ENCODE assay signal across 9 mouse cellular contexts in the genomic region with DNA sequence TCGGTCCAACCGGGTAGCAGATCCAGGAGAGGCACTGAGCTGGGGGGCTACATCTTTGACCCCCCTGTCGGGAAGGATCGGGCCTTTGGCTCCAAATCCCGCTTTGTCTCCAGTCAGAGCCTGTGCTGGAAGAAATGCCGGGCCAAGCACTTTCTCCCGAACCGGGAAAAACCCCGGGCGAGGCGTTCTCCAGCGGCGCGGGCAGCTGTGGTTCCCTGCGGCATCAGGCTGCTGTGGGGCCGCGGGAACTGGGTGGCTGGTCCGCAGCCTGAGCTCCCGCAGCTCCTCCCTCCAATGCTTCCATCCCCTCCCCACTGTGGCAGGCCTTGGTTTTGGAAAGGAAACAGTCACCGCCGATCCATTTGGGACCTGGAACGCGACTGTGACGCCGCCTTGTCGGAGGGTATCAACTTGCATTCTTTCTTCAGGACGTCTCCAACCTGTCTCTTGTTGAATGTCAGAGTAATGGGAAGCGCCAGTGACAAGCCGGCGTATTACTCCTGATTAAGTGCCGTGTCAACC. TPM values are rescaled to one million over a fixed set of nuclear protein-coding genes. Genes with fewer than 3 reads are reported as not detected.
DNase-seq lines count a peak whose midpoint lies in the region; ATAC-seq and TF ChIP-seq lines count a peak whose summit lies in the region.
"Had no signal": no experiment of that assay in that cellular context is flagged by ENCODE, and none has a peak within 500 bp of the region (broad histone marks: within the 10 kb centered on the region; RNA-seq: fewer than 3 reads in every experiment).

No protein-coding gene starts in this region.

- under 1% methylated on average over 31 of the region's 31 CpGs for WGBS in kidney, postnatal 0 days
- WGBS in embryonic facial prominence, embryonic 11.5 days = under 1% methylated on average over 31 of the region's 31 CpGs
- WGBS in hindbrain, embryonic 16.5 days = under 1% methylated on average over 31 of the region's 31 CpGs
- under 1% methylated on average over 31 of the region's 31 CpGs for WGBS in neural tube, embryonic 13.5 days

- H3K36me3 ChIP-seq in kidney, postnatal 0 days (ENCODE audit: insufficient read depth, low read length) = no peaks in the 10 kb centered on the region
- H3K36me3 ChIP-seq in embryonic facial prominence, embryonic 11.5 days (replicated peaks; ENCODE audit: control insufficient read depth, insufficient read depth, low read depth, low read length) = no peaks in the 10 kb centered on the region
- no peaks in the 10 kb centered on the region for H3K36me3 ChIP-seq in hindbrain, embryonic 16.5 days (ENCODE audit: control insufficient read depth, insufficient read depth, low read length)
- H3K36me3 ChIP-seq in neural tube, embryonic 13.5 days = no peaks in the 10 kb centered on the region

- H3K9me3 ChIP-seq in kidney, postnatal 0 days (replicated peaks; ENCODE audit: low read length) = no peaks in the 10 kb centered on the region; the same call in 1 of the 2 replicates
- H3K9me3 ChIP-seq in embryonic facial prominence, embryonic 11.5 days (replicated peaks; ENCODE audit: control insufficient read depth, low read length) = no peaks in the 10 kb centered on the region
- no peaks in the 10 kb centered on the region for H3K9me3 ChIP-seq in hindbrain, embryonic 16.5 days (ENCODE audit: control insufficient read depth, low read length)
- H3K9me3 ChIP-seq in neural tube, embryonic 13.5 days = no peaks in the 10 kb centered on the region

- peaks cover 93% of the 10 kb centered on the region for H3K27me3 ChIP-seq in kidney, postnatal 0 days (ENCODE audit: insufficient read depth, low read length)
- peaks cover 75% of the 10 kb centered on the region for H3K27me3 ChIP-seq in embryonic facial prominence, embryonic 11.5 days (ENCODE audit: control insufficient read depth, insufficient read depth, low read length)
- peaks cover 50% of the 10 kb centered on the region for H3K27me3 ChIP-seq in hindbrain, embryonic 16.5 days (replicated peaks; ENCODE audit: control insufficient read depth, insufficient read depth, low read length)
- H3K27me3 ChIP-seq in neural tube, embryonic 13.5 days = peaks cover 96% of the 10 kb centered on the region

- H3K9ac ChIP-seq in kidney, postnatal 0 days (ENCODE audit: low read depth, low read length) = no peak overlapping the region
- H3K9ac ChIP-seq in embryonic facial prominence, embryonic 11.5 days (replicated peaks; ENCODE audit: low read length) = no peak overlapping the region
- no peak overlapping the region; the same call in none of the 2 replicates for H3K9ac ChIP-seq in hindbrain, embryonic 16.5 days (ENCODE audit: low read depth, low read length)
- peak overlapping the region; percentile 43 for H3K9ac ChIP-seq in neural tube, embryonic 13.5 days

- TF ChIP-seq CTCF in kidney, postnatal 0 days (IDR thresholded peaks at IDR 0.05; ENCODE audit: low read depth) = no peak

- peak overlapping the region; percentile 70; the same call in 1 of the 2 replicates for H3K4me2 ChIP-seq in kidney, postnatal 0 days (ENCODE audit: low read length)
- H3K4me2 ChIP-seq in embryonic facial prominence, embryonic 11.5 days (ENCODE audit: low read depth, low read length) = peak overlapping the region; percentile 96
- peak overlapping the region; percentile 69 for H3K4me2 ChIP-seq in hindbrain, embryonic 16.5 days (ENCODE audit: low read length)
- H3K4me2 ChIP-seq in neural tube, embryonic 13.5 days = peak overlapping the region; percentile 60

- H3K4me1 ChIP-seq in kidney, postnatal 0 days (replicated peaks; ENCODE audit: insufficient read depth, low read length) = no peaks in the 10 kb centered on the region; the same call in 1 of the 2 replicates
- peaks cover 7% of the 10 kb centered on the region; the same call in 1 of the 2 replicates for H3K4me1 ChIP-seq in embryonic facial prominence, embryonic 11.5 days (ENCODE audit: control insufficient read depth, insufficient read depth, low read length)
- H3K4me1 ChIP-seq in hindbrain, embryonic 16.5 days (ENCODE audit: control insufficient read depth, insufficient read depth, low read depth, low read length) = peaks cover 11% of the 10 kb centered on the region
- H3K4me1 ChIP-seq in neural tube, embryonic 13.5 days (replicated peaks) = peaks cover 30% of the 10 kb centered on the region

- 0 out of 2 replicates have a peak overlapping the region, but pooled peaks have one; percentile 43 for H3K4me3 ChIP-seq in kidney, postnatal 0 days (replicated peaks; ENCODE audit: low read depth, low read length)
- H3K4me3 ChIP-seq in embryonic facial prominence, embryonic 11.5 days (ENCODE audit: low read depth, low read length) = peak overlapping the region; percentile 50
- peak overlapping the region; percentile 46 for H3K4me3 ChIP-seq in hindbrain, embryonic 16.5 days (ENCODE audit: low read length)
- peak overlapping the region; percentile 39 for H3K4me3 ChIP-seq in neural tube, embryonic 13.5 days
- H3K4me3 ChIP-seq: myocyte had no signal

- no peak for DNase-seq in kidney, postnatal 0 days (ENCODE audit: low spot score)
- no peak for DNase-seq in kidney, postnatal 4 days
- peak; percentile 22 for DNase-seq in embryonic facial prominence, embryonic 11.5 days (ENCODE audit: low spot score)
- DNase-seq in spleen, postnatal 36 days (ENCODE audit: low spot score in 2 of 2) = no peak
- DNase-seq in adipocyte (ENCODE audit: low spot score) = no peak
- no peak for DNase-seq in urinary bladder, adult 2 months (ENCODE audit: low spot score)

- ATAC-seq in kidney, postnatal 0 days (replicated peaks; ENCODE audit: low FRiP score, low read depth) = no peak
- ATAC-seq in embryonic facial prominence, embryonic 11.5 days (replicated peaks; ENCODE audit: insufficient number of reproducible peaks, low FRiP score, low TSS enrichment, low read depth) = peak; percentile 25; the same call in 1 of the 2 replicates
- no peak for ATAC-seq in hindbrain, embryonic 16.5 days
- no peak for ATAC-seq in neural tube, embryonic 13.5 days (ENCODE audit: low read depth)

- H3K27ac ChIP-seq in kidney, postnatal 0 days = no peak overlapping the region
- no peak overlapping the region for H3K27ac ChIP-seq in embryonic facial prominence, embryonic 11.5 days (replicated peaks; ENCODE audit: low read depth, low read length)
- no peak overlapping the region for H3K27ac ChIP-seq in hindbrain, embryonic 16.5 days (ENCODE audit: low read depth, low read length)
- H3K27ac ChIP-seq in neural tube, embryonic 13.5 days (replicated peaks) = peak overlapping the region; percentile 57

RNA-seq across cellular contexts. Expression of gene Barhl2, which starts 1.2 kb away (rescaled TPM):
- polyA plus RNA-seq in kidney, postnatal 0 days (2015; fragmentation: Nextera tagmentation; extraction: Ambion mirVana) = not detected in 2 replicates
- 0.08 TPM in 2 replicates for polyA plus RNA-seq in embryonic facial prominence, embryonic 11.5 days (2014; fragmentation: Nextera tagmentation; extraction: Ambion mirVana)
- 1.0 and 1.2 TPM in 2 replicates for polyA plus RNA-seq in hindbrain, embryonic 16.5 days (2015; fragmentation: Nextera tagmentation; extraction: Ambion mirVana)
- polyA plus RNA-seq in neural tube, embryonic 13.5 days (2015; fragmentation: Nextera tagmentation; extraction: Ambion mirVana) = 2.3 and 2.9 TPM in 2 replicates
- not detected in 2 replicates for polyA plus RNA-seq in urinary bladder, adult 2 months (2012; rRNA removed)
- polyA plus RNA-seq: myocyte had no signal
